Mouse (Mus musculus) C2C12 (cell line): Measurements from ENCODE around the gene Phospho2.

ENCODE experiments used
- CTCF ChIP-seq: IDR thresholded peaks from one replicate; pipeline ENCODE4 v1.5.1; 2011; ENCODE audit not compliant: control insufficient read depth, insufficient read depth, insufficient read length
- USF1 ChIP-seq: IDR thresholded peaks from one replicate; pipeline ENCODE4 v1.6.1; 2011; ENCODE audit warnings: low read depth, mild to moderate bottlenecking, control low read depth, moderate library complexity

GRCm38 (mm10) chr2:69777985-69778835 lies 11.2 kb upstream of the Phospho2 start:
- TF ChIP-seq CTCF = no peak
- no peak for TF ChIP-seq USF1
